Mouse (Mus musculus) liver, embryonic 14.5 days (tissue): Measurements from ENCODE around the gene Gm20716. TPM values are rescaled to one million over a fixed set of nuclear protein-coding genes. Genes with fewer than 3 reads are reported as not detected.

Experiments
- ATAC-seq: fragments of 200-750 bp; cut with Nextera tagmentation; 2 replicates; pipeline ENCODE4 v1.8.0; 2017; ENCODE audit warnings: moderate number of reproducible peaks, mild to moderate bottlenecking, moderate library complexity; ENCODE audit not compliant: insufficient read depth
- DNase-seq, 3 experiments: peaks; one replicate each; pipeline ENCODE4 v3.0.0-alpha.2; 2012 to 2013; ENCODE audit warnings: low read depth in 3 of 3, low spot score in 3 of 3
- H3K27ac ChIP-seq: fragments of 300-500 bp; sonication (generic); 2 replicates; pipeline ENCODE4 v1.5.1; 2014; ENCODE audit warnings: moderate library complexity, mild to moderate bottlenecking, control low read depth, inconsistent platforms
- H3K27me3 ChIP-seq: fragments of 300-500 bp; sonication (generic); 2 replicates; pipeline ENCODE4 v1.6.1; 2014; ENCODE audit warnings: mild to moderate bottlenecking, low read length, moderate library complexity; ENCODE audit not compliant: control insufficient read depth, insufficient read depth
- H3K36me3 ChIP-seq: fragments of 300-500 bp; sonication (generic); replicated peaks from 2 replicates; pipeline ENCODE4 v1.6.1; 2014; ENCODE audit warnings: low read depth; ENCODE audit not compliant: control insufficient read depth, insufficient read depth
- H3K4me1 ChIP-seq, 2 experiments: fragments of 200-500 bp in 1 of 2; fragments of 300-500 bp in 1 of 2; sonication (generic) in 1 of 2; replicated peaks; 2 replicates each; pipeline ENCODE4 v1.6.1; 2012 to 2014; ENCODE audit warnings: antibody characterized with exemption in 1 of 2, inconsistent platforms in 1 of 2, low read length in 1 of 2; ENCODE audit not compliant: control insufficient read depth in 2 of 2, insufficient read depth in 2 of 2
- H3K4me2 ChIP-seq: fragments of 300-500 bp; sonication (generic); 2 replicates; pipeline ENCODE4 v1.6.1; 2014; ENCODE audit warnings: low read depth, mild to moderate bottlenecking, control low read depth, moderate library complexity
- H3K4me3 ChIP-seq, 2 experiments: fragments of 200-500 bp in 1 of 2; fragments of 300-500 bp in 1 of 2; sonication (generic) in 1 of 2; 2 replicates each; pipeline ENCODE4 v1.5.1; 2012 to 2014; ENCODE audit warnings: low read depth in 2 of 2, low read length in 2 of 2, mild to moderate bottlenecking in 2 of 2, control low read depth in 1 of 2, inconsistent platforms in 1 of 2, moderate library complexity in 1 of 2; ENCODE audit not compliant: insufficient read depth in 1 of 2
- H3K9ac ChIP-seq: fragments of 300-500 bp; sonication (generic); replicated peaks from 2 replicates; pipeline ENCODE4 v1.6.1; 2014; ENCODE audit warnings: mild to moderate bottlenecking, control low read depth, moderate library complexity
- H3K9me3 ChIP-seq: fragments of 300-500 bp; sonication (generic); 2 replicates; pipeline ENCODE4 v1.6.1; 2016; ENCODE audit warnings: low read length, mixed read lengths; ENCODE audit not compliant: control insufficient read depth
- CTCF ChIP-seq: IDR thresholded peaks from 2 replicates; pipeline ENCODE4 v1.5.1; 2016; ENCODE audit warnings: antibody characterized with exemption, low read depth, control low read depth
- EP300 ChIP-seq: IDR thresholded peaks from 2 replicates; pipeline ENCODE4 v1.6.1; 2016; ENCODE audit warnings: antibody characterized with exemption, low read depth
- WGBS: fragments of 180-500 bp; shearing (Covaris S2); extraction: QIAGEN DNeasy Blood & Tissue Kit; methylation state at CpG from one replicate; pipeline ENCODE4 v1.1.7; 2014; ENCODE audit not compliant: insufficient replicate concordance; 5-methylcytosine and 5-hydroxymethylcytosine counted together
- polyA plus RNA-seq, 2 experiments: library from polyadenylated mRNA; depleted of rRNA in 1 of 2; stranded (reverse) in 1 of 2; unstranded in 1 of 2; fragments of >200 nt; fragmentation: Nextera tagmentation in 1 of 2; extraction: Ambion mirVana in 1 of 2; gene quantifications; 2 replicates each; pipeline versions ENCODE4 v1.2.1 to v1.2.3; 2012 to 2014

Gene Gm20716
- polyA plus RNA-seq, 2 experiments, result 4.7 to 8.5 TPM

DNA sequence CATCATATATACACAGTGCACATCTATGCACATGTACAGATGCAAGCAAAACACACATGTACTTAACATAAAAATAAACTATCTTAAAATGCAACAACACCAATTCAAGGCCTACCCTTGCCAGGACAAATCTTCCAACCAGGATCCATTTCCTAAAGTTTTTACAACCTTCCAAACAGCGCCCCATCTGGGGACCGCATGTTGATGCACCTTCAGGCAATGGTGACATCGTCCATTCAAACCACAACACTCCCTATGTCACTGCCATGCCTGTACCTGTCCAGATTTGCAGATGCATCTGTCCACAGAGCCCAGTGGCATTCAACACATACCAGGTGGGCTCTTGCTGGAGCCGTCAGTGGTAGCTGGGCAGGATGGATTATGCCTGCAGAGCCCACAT is 13.1 kb upstream of the Gm20716 start:
- no peak for TF ChIP-seq EP300
- peak; percentile 29; the same call in 1 of the 2 replicates for TF ChIP-seq CTCF
- Histone ChIP-seq H3K4me1 (no peaks in the 10 kb centered on the region), H3K4me2 (no peak overlapping the region), H3K27me3 (no peaks in the 10 kb centered on the region), H3K27ac (no peak overlapping the region), H3K9ac (no peak overlapping the region), H3K36me3 (no peaks in the 10 kb centered on the region), H3K9me3 (no peaks in the 10 kb centered on the region), H3K4me3 (no peak overlapping the region)
- no peak for DNase-seq
- ATAC-seq, result no peak
- 59% methylated on average over 4 of the region's 4 CpGs for WGBS

DNA sequence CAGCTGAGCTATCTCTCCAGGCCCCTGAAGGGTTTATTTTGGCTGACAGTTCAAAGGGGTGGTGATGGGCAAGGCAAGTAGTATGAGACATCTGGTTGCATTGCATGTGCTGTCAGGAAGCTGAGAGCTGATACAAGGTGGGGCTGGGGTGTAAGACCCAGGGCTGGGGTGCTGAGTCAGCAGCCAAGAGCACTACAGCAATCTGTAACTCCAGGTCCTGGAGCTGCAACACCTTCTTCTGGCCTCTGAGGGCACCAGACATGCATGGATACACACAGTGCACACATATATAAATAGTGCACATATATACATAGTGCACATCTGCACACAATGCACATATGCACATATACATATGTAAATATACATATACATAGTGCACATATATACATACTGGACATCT is 12.7 kb upstream of the Gm20716 start:
- Histone ChIP-seq H3K27ac (no peak overlapping the region), H3K4me2 (no peak overlapping the region), H3K27me3 (no peaks in the 10 kb centered on the region), H3K4me1 (no peaks in the 10 kb centered on the region), H3K36me3 (no peaks in the 10 kb centered on the region), H3K9me3 (no peaks in the 10 kb centered on the region), H3K4me3 (no peak overlapping the region), H3K9ac (no peak overlapping the region)
- no peak for ATAC-seq
- DNase-seq, result no peak
- no peak for TF ChIP-seq EP300
- TF ChIP-seq CTCF, result no peak

GRCm38 (mm10) chr2:168238335-168238734 is 8.2 kb upstream of the Gm20716 start:
- DNase-seq (no peak), ATAC-seq (no peak)
- no peaks in the 10 kb centered on the region for H3K4me1 ChIP-seq
- H3K4me3 ChIP-seq, result no peak overlapping the region
- H3K27me3 ChIP-seq, result no peaks in the 10 kb centered on the region
- H3K9me3 ChIP-seq, result no peaks in the 10 kb centered on the region
- H3K36me3 ChIP-seq, result no peaks in the 10 kb centered on the region
- TF ChIP-seq EP300, result no peak
- no peak overlapping the region for H3K27ac ChIP-seq
- no peak overlapping the region for H3K9ac ChIP-seq
- H3K4me2 ChIP-seq, result no peak overlapping the region
- WGBS, result 53% methylated on average over 4 of the region's 4 CpGs

- no peaks in the 10 kb centered on the region for H3K27me3 ChIP-seq
- no peak overlapping the region for H3K27ac ChIP-seq
- H3K9ac ChIP-seq, result no peak overlapping the region
- H3K4me1 ChIP-seq, result peaks cover 14 to 18% of the 10 kb centered on the region in 2 experiments
- DNase-seq (no peak), ATAC-seq (no peak)
- 75% methylated on average over 5 of the region's 5 CpGs for WGBS
- peaks cover 4% of the 10 kb centered on the region; the same call in 1 of the 2 replicates for H3K36me3 ChIP-seq
- H3K4me3 ChIP-seq, result no peak overlapping the region
- H3K4me2 ChIP-seq, result no peak overlapping the region
- TF ChIP-seq EP300 (no peak), CTCF (no peak)
- H3K9me3 ChIP-seq, result no peaks in the 10 kb centered on the region
These were observed 3.1 kb upstream of the Gm20716 start for GRCm38 (mm10) chr2:168233286-168233685.

DNA sequence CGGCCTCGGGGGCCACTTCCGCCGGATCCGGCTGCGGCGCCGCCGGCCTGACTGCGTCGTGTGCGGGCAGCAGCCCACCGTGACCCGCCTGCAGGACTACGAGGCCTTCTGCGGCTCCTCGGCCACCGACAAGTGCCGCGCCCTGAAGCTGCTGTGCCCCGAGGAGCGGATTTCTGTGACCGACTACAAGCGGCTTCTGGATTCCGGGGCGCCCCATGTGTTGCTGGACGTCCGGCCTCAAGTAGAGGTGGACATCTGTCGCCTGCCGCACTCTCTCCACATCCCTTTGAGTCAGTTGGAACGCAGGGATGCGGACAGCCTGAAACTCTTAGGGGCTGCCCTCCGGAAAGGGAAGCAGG is 1.3 kb upstream of the Gm20716 start:
- TF ChIP-seq CTCF (no peak), EP300 (no peak)
- Histone ChIP-seq H3K4me1 (peaks cover 21% of the 10 kb centered on the region in 2 experiments), H3K4me3 (peak overlapping the region; percentile 70 to 95), H3K27me3 (no peaks in the 10 kb centered on the region), H3K27ac (no peak overlapping the region), H3K4me2 (peak overlapping the region; percentile 99), H3K9ac (peak overlapping the region; percentile 94), H3K36me3 (peaks cover 11% of the 10 kb centered on the region), H3K9me3 (no peaks in the 10 kb centered on the region)
- no peak for ATAC-seq
- DNase-seq, result no peak
- WGBS, result 51% methylated on average over 33 of the region's 33 CpGs
